Mouse (Mus musculus): Measurements from ENCODE around the gene Gcnt2.

- TF ChIP-seq MAX (IDR thresholded peaks at IDR 0.05) (no peak), CTCF (IDR thresholded peaks at IDR 0.05; ENCODE audit: control insufficient read depth, insufficient read depth, insufficient read length) (no peak), USF1 (IDR thresholded peaks at IDR 0.05; ENCODE audit: low read depth) (no peak), MYOD1 (IDR thresholded peaks at IDR 0.05; ENCODE audit: control insufficient read depth, insufficient read length, low read depth) (no peak)
These were observed 93.7 kb downstream of the Gcnt2 start for GRCm38 (mm10) chr13:40953231-40953630.
